Mouse (Mus musculus) testis, adult 2 months (tissue): ENCODE measurements around the gene Mdh2.

Experiments
- CTCF ChIP-seq: fragments of 200-500 bp; IDR thresholded peaks from 2 replicates; pipeline ENCODE4 v1.5.1; 2012; ENCODE audit warnings: low read depth, mild to moderate bottlenecking, inconsistent platforms, low read length, moderate library complexity; ENCODE audit not compliant: control insufficient read depth, insufficient read depth, insufficient replicate concordance
- POLR2A ChIP-seq: fragments of 200-500 bp; IDR thresholded peaks from 2 replicates; pipeline ENCODE4 v1.6.1; 2012; ENCODE audit warnings: low read depth, mild to moderate bottlenecking, inconsistent platforms, low read length, moderate library complexity; ENCODE audit not compliant: control insufficient read depth

DNA sequence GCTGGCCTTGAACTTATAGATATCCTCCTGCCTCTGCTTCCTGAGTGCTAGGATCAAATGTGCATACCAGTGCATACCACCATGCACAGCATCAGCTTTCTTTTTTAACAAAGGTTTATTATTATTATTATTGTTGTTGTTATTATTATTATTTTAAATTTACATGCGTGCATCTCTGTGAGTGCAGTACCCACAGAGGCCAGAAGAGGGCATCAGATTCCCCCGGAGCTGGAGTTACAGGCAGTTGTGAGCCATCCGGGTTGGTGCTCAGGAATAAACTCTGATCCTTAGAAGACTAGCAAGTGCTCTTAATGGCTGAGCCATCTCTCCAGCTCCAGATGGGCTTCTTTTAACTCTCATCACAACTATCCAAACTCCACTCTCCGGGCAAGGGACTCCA lies 21.5 kb downstream of the Mdh2 start:
- TF ChIP-seq CTCF: peak; percentile 61; the same call in 1 of the 2 replicates
- TF ChIP-seq POLR2A: no peak
